Mouse (Mus musculus): ENCODE results near the gene Exosc3. TPM values are rescaled to one million over a fixed set of nuclear protein-coding genes. Genes with fewer than 3 reads are reported as not detected.
A peak's percentile ranks its signal among the peaks of the same experiment; 100 is the strongest.
"Not testable (repeated sequence)": the region's sequence is repeated elsewhere in the genome, so short reads cannot be mapped to it uniquely, and the experiment has no call there.

The Exosc3 gene
- polyA plus RNA-seq (2012): 3.3 and 5.2 TPM in 2 replicates

DNA sequence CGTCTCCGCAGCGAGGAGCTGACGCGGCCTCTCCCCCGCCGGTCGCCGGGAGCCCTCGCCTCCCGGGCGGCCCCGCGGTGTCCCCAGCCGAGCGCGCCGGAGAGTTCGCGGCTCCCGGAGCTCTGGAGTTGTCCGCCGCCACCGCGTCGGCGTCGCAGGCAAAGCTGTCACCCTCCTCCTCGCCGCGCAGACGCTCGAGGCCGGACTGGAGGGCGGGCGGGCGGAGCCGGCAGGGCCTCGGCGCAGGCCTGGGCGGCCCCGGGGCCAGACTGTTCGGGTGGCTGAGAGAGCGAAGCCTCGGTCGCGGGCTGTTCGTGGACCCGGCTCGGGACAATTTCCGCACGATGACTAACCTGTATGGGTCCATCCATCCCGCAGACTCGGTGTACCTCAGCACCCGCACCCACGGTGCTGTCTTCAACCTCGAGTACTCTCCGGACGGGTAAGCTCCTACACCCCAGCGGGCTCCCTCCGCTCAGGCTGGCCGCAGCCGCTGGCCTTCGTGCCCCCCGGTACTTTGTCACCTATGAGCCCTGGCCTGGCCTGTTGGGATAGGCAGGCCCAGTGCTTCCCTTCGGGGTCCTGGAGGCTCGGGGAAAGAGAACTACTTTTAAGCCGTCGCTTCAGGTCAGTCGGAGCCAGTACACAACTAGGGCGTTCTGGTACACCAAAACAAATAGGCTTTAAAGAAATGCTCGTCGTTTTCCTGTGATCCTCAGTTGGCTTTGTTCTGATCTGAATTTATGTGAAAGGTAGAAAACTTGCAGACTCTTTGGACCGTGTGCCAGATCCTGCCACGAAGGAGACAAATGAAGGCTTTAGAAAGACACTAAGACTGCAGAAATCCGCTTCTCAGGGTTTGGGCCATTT lies at the start of gene Exosc3:
TSS of gene Exosc3 (minus strand) at position 447 of the 870 bp plus-strand sequence.
- Histone ChIP-seq H3K4me1 (ENCODE audit: control insufficient read depth) (peaks cover 24% of the 10 kb centered on the region), H3K27me3 (ENCODE audit: control insufficient read depth) (peaks cover 6% of the 10 kb centered on the region), H3K9me3 (ENCODE audit: control insufficient read depth, low read length) (no peaks in the 10 kb centered on the region), H3K36me3 (ENCODE audit: control insufficient read depth) (peaks cover 41% of the 10 kb centered on the region), H3K4me3 (replicated peaks) (peak within 1 kb of the TSS; percentile 90)
- TF ChIP-seq GATA1 (IDR thresholded peaks at IDR 0.05; ENCODE audit: low read length): no peak
- no peak for TF ChIP-seq TAL1 (IDR thresholded peaks at IDR 0.05; ENCODE audit: low read length)

DNA sequence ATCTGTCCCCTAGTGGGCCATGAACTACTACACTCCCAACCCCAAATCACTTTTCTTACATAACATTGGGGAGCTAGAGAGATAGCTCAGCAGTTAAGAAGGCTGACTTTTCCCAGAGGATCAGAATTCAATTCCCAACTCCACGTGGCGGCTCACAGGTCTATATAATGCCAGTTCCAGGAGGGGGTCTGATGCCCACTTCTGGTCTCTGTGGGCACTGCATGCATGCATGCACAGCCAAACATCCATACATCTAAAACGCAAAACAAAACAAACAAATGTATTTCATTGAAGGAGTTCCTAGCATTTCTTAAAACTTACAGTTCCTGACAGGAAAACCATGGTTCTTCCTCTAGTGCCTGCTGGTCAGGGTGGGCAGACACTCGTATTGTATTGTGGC lies 49.6 kb upstream of the Exosc3 start:
- H3K27me3 ChIP-seq (ENCODE audit: control insufficient read depth): no peaks in the 10 kb centered on the region
- H3K36me3 ChIP-seq (ENCODE audit: control insufficient read depth): peaks cover 50% of the 10 kb centered on the region
- peaks cover 6% of the 10 kb centered on the region for H3K4me1 ChIP-seq (ENCODE audit: control insufficient read depth)
- H3K9me3 ChIP-seq (ENCODE audit: control insufficient read depth, low read length): no peaks in the 10 kb centered on the region
- H3K4me3 ChIP-seq (replicated peaks): no peak overlapping the region
- no peak for TF ChIP-seq TAL1 (IDR thresholded peaks at IDR 0.05; ENCODE audit: low read length)
- TF ChIP-seq GATA1 (IDR thresholded peaks at IDR 0.05; ENCODE audit: low read length): no peak

DNA sequence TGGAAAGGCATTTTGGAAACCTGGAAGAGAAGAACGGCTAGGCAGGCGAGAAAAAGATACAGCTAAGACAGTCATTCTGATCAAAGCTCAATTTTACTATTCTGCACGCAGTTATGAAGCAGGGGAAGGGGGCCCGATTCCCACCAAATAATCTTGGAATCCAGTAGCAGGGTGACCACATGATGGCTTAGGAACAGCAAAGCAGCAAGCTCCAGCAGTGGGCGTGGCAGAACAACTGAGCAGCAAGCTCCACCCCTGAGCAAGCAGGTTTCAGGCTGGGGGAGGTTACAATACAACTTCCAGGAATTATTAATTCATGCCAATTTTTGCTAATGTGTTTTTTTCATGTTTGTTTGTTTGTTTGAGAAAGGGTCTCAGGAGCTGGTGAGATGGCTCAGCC lies 44.8 kb upstream of the Exosc3 start:
- H3K36me3 ChIP-seq (ENCODE audit: control insufficient read depth); H3K27me3 ChIP-seq (ENCODE audit: control insufficient read depth); H3K9me3 ChIP-seq (ENCODE audit: control insufficient read depth, low read length); H3K4me1 ChIP-seq (ENCODE audit: control insufficient read depth); H3K4me3 ChIP-seq (replicated peaks): not testable (repeated sequence)

DNA sequence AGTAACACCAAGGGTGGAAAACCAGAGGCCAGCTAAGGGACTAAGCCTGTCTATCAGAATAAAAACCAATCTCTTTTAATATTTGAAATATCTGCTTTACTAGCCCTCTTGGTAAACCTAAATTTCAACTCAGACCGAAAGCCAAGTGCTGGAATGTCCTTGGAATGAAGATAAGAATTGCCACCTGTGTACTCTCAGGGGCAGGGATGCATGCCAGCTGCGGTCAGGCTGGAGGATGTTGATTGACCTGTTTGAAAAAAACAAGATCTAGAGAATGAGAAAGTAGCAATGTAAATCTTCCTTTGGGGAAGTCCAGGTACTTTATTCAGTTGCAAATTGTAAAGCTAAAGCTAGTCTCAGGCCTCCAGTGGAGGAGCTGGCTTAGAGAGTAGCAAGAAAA lies 39.6 kb upstream of the Exosc3 start:
- not testable (repeated sequence) for H3K4me1 ChIP-seq (ENCODE audit: control insufficient read depth); H3K27me3 ChIP-seq (ENCODE audit: control insufficient read depth); H3K4me3 ChIP-seq (replicated peaks); H3K9me3 ChIP-seq (ENCODE audit: control insufficient read depth, low read length)
- peaks cover 13% of the 10 kb centered on the region for H3K36me3 ChIP-seq (ENCODE audit: control insufficient read depth)

DNA sequence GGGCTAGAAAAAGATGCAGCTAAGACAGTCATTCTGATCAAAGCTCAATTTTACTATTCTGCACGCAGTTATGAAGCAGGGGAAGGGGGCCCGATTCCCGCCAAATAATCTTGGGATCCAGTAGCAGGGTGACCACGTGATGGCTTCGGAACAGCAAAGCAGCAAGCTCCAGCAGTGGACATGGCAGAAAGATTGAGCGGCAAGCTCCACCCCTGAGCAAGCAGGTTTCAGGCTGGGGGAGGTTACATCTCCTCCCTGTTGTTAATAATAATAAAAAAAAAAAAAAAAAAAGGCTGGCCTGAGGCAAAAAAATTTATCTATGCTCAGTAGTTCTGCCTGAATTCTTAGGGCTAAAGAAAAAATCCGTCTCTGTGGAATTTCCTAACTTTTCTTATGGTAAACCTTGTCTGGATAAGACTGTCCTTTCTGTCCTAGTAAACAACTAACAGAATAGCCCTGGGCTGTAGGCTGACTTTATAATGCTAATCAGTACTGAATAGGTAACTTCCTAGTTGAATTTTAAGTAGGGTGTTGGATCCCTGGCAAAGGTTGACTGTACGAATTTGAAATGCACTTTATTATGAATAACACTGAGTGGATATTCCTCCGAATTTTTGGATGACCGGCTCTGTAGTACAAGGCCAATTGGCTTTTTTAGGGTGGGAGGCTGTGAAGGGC lies 38.5 kb upstream of the Exosc3 start:
- H3K36me3 ChIP-seq (ENCODE audit: control insufficient read depth): peaks cover 23% of the 10 kb centered on the region
- H3K9me3 ChIP-seq (ENCODE audit: control insufficient read depth, low read length); H3K27me3 ChIP-seq (ENCODE audit: control insufficient read depth); H3K4me3 ChIP-seq (replicated peaks); H3K4me1 ChIP-seq (ENCODE audit: control insufficient read depth): not testable (repeated sequence)

- Histone ChIP-seq H3K36me3 (ENCODE audit: control insufficient read depth) (peaks cover 66% of the 10 kb centered on the region), H3K9me3 (ENCODE audit: control insufficient read depth, low read length) (no peaks in the 10 kb centered on the region), H3K4me1 (ENCODE audit: control insufficient read depth) (no peaks in the 10 kb centered on the region), H3K4me3 (replicated peaks) (no peak overlapping the region), H3K27me3 (ENCODE audit: control insufficient read depth) (no peaks in the 10 kb centered on the region)
- TF ChIP-seq GATA1 (IDR thresholded peaks at IDR 0.05; ENCODE audit: low read length): no peak
- no peak for TF ChIP-seq TAL1 (IDR thresholded peaks at IDR 0.05; ENCODE audit: low read length)
Measured at GRCm38 (mm10) chr4:45376573-45376972, 34.0 kb upstream of the Exosc3 start.

GRCm38 (mm10) chr4:45374879-45375278 lies 32.3 kb upstream of the Exosc3 start:
- H3K9me3 ChIP-seq (ENCODE audit: control insufficient read depth, low read length): no peaks in the 10 kb centered on the region
- no peak for TF ChIP-seq TAL1 (IDR thresholded peaks at IDR 0.05; ENCODE audit: low read length)
- no peak for TF ChIP-seq GATA1 (IDR thresholded peaks at IDR 0.05; ENCODE audit: low read length)
- no peak overlapping the region for H3K4me3 ChIP-seq (replicated peaks)
- H3K4me1 ChIP-seq (ENCODE audit: control insufficient read depth): no peaks in the 10 kb centered on the region
- peaks cover 78% of the 10 kb centered on the region for H3K36me3 ChIP-seq (ENCODE audit: control insufficient read depth)
- H3K27me3 ChIP-seq (ENCODE audit: control insufficient read depth): no peaks in the 10 kb centered on the region

DNA sequence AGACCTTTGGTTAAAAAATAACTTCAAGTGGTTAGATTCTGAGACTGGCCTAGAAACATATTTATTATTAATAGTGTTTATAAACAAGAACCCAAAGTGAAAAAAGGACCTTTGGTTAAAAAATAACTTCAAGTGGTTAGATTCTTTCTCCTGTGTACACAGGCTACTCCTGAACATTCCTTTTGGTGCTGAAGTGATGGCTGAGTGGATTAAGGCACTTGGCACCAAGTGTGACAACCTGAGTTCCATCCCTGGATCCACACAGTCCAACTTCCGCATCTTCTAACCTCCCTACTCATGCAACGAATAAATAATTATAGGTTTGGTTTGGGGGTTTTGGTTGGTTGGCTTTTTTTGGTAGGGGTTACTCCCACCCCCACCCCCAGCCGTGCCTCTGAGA lies 28.7 kb upstream of the Exosc3 start:
- Histone ChIP-seq H3K4me1 (ENCODE audit: control insufficient read depth) (no peaks in the 10 kb centered on the region), H3K4me3 (replicated peaks) (no peak overlapping the region), H3K27me3 (ENCODE audit: control insufficient read depth) (no peaks in the 10 kb centered on the region), H3K36me3 (ENCODE audit: control insufficient read depth) (peaks cover 86% of the 10 kb centered on the region), H3K9me3 (ENCODE audit: control insufficient read depth, low read length) (no peaks in the 10 kb centered on the region)
- TF ChIP-seq GATA1 (IDR thresholded peaks at IDR 0.05; ENCODE audit: low read length): no peak
- no peak for TF ChIP-seq TAL1 (IDR thresholded peaks at IDR 0.05; ENCODE audit: low read length)

GRCm38 (mm10) chr4:45356653-45357052 lies 14.1 kb upstream of the Exosc3 start:
- H3K9me3 ChIP-seq (ENCODE audit: control insufficient read depth, low read length): no peaks in the 10 kb centered on the region
- no peak overlapping the region for H3K4me3 ChIP-seq (replicated peaks)
- H3K27me3 ChIP-seq (ENCODE audit: control insufficient read depth): no peaks in the 10 kb centered on the region
- H3K36me3 ChIP-seq (ENCODE audit: control insufficient read depth): peaks cover 76% of the 10 kb centered on the region
- H3K4me1 ChIP-seq (ENCODE audit: control insufficient read depth): no peaks in the 10 kb centered on the region
- TF ChIP-seq GATA1 (IDR thresholded peaks at IDR 0.05; ENCODE audit: low read length) (no peak), TAL1 (IDR thresholded peaks at IDR 0.05; ENCODE audit: low read length) (no peak)

Measured in erythroblast, embryonic 14.5 days (primary cell).